Mouse (Mus musculus): ENCODE data around the gene H2-D1.

The H2-D1 gene

DNA sequence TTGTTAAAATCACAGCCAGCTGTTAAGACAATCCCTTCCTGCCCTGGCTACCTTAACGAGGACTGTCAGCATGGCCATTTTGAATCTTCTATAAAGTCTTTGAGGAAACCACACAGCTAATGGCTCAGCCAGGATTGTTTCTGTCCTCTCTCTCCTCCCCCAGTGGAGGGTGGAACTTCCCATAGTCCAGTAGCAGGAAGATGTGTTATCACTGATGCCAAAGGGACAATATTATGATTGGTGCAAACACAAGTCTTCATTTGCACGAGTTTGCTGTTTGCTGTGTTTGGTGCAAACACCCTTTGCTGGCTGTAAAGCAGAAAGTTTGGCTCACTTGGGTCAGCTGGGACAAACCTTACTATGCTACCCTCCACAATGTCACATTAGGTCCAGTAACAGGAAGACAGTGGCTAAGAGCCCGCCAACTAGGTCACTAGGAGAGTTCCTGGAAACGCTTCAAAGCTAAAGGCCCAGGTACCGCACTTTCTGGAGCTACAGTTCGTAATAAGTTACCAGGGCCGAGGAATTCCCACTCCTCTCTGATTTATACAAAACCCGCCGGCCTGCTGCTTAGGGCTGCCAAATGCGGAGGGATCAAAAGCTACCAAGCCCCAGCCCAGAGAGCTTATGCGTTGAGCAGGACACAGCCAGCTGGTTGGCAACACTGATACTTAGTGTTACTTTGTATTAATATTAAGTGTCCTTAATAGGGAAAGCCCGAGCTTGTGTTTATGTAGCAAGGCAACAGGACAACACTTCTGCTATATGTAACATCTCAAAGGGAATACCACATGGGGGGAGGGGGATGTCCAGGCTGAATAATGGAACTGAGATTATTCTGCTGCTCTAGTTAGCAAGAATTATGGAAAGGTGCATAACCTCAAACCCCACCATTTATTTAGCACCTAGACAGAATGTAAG is 21.9 kb upstream of the H2-D1 start:
- no peak for DNase-seq (ENCODE audit: low spot score in 2 of 2)

DNA sequence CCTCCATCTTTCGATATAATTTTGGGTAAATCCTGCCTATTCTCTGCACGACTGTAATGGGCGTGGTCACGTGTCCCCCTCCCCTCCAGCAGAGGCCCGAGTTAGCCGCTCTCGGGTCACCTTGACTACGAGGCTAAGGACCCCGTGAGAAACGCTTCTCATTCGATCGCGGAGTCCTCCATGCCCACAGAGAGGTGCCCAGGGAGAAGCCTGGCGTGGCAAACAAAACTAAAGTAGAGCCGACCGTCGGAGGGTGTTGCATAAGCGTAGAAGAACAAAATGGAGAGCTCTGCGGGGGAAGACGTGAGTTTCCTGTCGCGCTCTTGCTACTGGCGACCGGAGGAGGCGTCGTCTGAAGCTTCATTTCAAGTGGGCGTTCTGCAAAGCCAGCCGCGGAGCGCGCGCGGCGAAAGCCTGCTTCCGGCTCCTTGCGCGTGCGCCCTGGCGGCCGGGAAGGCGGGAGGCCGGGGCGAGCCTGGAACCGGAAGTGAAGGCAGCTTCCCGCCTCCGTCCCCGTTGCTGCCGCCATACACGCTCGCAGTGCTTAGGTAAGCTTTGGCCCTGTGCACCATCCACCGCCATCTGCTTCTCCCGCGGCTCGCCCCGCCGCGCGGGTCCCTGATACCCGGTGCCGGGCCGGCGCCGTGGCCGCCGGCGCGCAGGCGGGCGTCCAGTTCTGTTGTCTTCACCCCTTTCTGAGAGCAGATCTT is 21.1 kb upstream of the H2-D1 start, which contains the start of gene Ddx39b:
Gene Ddx39b, plus strand, starts transcription at position 442 of the 710 bp plus-strand sequence.
- peak; percentile 91 to 94 for DNase-seq (ENCODE audit: low spot score in 2 of 2)

DNA sequence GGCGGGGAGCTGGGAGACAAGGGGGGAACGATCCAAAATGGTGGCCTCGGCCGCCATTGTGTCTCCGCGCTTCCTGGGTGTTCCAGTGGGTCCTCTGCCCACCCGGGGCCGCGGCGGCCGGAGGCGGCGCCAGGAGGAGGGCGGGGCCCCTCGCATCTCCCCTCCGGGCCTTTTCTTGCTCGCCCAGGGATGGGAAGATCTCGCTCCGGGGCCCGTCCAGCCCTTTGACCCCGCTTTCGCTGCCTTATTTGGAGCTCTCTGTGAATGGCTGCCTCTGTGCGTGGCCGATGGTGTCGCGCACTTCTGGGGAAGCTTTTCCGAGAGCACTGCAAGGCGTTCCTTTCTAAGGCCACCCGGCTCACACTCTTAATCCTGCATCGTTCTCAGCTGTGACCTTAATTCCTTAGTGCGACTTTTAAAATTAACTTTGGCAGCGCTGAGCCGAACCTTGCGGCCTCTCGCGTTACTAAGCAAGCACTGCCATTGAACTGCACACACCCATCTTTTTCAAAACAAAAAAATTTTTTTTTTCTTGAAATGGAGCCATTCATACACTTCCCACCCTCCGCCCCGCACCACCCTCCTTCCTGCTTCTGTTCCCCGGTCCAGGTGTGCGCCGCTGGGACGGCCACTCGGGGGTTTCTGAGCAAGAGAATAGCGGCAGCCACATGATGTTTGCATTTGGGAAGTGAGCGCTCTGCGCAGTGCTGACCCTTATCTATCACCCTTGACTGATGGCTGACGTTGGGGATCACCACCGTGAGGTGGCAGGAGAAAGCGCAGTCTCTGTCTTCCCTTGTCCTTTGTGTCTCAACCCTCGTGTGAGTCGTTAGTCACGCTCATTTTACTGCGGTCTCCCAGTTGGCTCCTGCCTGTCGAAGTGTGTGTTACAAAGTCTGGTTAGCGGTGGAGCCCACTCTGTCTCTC is 20.3 kb upstream of the H2-D1 start:
- no peak for DNase-seq (ENCODE audit: low spot score in 2 of 2)

DNA sequence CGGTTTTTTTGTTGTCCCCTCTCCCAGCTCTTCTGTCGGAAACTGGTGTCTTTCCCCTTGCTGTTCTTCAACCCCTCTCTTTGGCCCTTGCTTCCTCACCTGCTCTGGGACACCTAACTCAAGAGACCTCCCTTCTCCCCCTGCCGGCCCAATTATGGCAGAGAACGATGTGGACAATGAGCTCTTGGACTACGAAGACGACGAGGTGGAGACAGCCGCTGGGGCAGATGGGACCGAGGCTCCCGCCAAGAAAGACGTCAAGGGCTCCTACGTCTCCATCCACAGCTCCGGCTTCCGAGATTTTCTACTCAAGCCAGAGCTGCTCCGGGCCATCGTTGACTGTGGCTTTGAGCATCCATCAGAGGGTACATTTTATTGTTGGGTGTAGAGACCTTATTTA is 19.4 kb upstream of the H2-D1 start:
- no peak for DNase-seq (ENCODE audit: low spot score in 2 of 2)

DNA sequence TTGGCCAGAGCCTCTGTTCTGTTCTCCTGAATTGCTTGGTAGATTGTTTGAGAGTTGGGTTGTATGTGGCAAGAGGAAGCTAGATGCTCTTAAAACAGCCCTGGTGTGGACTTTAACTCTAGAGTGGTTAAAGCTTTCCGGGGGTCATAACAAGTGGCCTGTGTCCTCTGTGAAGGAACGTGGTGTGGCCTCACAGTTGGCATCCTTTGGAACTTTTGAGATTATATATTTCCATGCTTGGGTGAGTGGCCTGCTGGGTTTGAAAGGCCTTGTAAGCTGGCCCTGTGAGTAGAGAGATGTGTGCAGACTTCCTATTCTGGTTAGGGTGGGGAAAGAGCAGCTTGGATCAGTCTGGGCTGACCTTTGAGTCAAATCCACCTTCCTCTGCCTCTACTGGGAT is 17.5 kb upstream of the H2-D1 start:
- DNase-seq (ENCODE audit: low spot score in 2 of 2), result no peak

DNA sequence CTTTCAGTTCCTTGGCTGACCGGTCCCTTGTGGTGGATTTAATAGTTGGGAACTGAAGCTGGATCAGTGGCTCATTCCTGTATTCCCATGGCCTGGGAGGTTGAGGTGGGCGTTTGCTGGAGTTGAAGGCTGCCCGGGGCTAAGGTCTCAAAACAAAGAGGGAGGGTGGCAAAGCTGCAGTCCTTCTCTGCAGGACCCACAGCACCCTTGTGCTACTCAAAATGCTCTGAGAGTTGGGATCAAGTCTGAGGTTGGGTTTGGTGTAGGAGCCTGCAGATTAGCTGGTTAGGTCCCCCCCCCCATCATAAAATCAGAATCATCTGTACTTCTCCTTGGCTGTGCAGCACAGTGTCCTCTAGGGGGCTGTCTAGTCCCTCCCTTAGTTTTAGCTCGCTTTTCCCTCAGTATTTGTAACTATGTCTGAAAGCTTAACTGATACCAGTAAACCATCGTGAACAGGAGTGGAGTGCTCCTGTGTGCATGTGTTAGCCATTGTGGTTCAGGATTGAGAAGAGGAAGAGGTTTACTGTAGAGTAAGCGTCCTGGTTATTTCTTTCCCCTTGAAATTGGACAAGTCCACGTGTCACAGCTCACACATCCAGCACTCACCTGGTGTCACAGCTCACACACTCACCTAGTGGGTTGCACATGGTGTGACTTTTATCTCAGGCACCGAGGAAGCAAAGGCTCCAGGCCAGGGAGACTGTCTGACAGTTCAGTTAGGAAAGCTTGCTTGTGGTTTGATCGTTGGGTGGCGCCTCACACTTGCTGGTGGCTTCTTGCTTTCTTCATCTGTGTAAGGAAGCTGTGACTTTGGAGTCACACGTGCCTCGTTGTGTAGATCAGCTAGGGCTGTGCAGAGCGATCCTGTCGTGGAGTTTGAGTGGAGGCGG is 16.6 kb upstream of the H2-D1 start:
- DNase-seq (ENCODE audit: low spot score in 2 of 2), result no peak

DNA sequence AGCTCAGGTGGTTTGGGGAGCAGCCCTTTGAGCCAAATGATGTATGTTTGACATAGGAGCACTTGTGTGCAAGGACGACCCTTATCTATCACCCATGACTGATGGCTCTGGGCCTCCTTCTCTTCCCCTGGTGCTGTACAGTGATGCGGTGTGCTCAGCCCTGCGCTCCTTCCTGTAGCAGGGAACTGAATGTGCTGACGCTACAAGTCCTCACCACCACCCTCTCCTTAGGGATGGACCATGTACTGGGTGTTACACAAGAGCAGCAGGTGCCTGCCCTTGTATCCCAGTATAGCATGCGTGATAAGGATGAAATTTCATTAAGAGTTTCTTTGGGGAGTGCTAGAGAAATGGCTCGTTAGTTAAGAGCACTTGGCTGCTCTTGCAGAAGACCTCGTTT is 15.4 kb upstream of the H2-D1 start:
- no peak for DNase-seq (ENCODE audit: low spot score in 2 of 2)

DNA sequence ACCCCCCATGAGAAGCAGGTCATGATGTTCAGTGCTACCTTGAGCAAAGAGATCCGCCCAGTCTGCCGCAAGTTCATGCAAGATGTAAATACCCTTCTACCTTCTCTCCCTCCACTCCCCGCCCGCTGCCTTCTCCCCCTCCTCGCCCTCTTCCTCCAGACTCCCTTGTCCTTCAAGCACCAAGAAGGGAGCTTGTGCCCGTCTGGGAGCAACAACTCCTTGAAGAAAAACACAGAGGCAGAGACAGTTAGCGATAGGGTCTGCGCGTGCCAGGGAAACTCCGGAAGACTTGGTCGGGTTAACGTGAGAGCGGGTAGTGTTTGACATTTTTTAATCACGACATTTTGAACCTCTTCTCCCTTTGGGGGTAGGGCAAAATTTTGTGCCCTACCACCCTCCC is 13.5 kb upstream of the H2-D1 start:
- no peak for DNase-seq (ENCODE audit: low spot score in 2 of 2)

DNA sequence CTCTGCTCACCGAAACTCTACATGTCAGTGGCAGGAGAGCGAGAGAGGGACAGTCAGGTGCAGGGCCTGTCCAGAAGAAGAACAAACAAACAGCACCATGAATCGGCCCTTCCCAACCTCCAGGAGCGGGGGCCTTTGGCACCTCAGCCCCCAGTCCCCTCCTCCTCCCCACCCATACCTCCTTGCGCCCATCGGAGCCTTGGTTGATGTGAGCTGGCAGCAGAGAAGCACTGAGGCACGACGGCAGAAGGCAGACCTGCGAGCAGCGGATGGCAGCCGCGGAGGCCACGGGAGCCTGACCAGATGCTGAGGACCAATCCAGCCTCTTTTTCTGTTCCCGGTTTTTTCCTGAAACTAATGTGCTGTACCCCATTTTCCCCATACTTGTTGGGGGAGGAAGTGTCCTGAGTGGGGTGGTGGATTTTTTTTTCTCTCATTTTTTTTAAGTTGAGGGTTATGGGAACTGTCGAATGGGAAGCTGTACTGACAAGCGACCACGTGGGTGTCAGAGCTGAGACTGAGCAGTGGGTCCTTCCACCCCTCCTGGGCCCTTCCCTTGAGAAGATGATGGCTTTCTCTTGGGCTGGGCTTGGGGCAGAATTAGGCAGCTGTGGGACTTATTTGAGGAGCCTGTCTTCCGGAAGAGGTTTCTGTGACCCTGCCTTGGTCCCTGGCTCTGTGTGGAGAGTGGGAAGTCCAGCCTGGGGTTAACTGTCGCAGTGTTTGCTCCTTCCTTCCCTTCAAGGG is 12.9 kb upstream of the H2-D1 start:
- no peak for DNase-seq (ENCODE audit: low spot score in 2 of 2)

DNA sequence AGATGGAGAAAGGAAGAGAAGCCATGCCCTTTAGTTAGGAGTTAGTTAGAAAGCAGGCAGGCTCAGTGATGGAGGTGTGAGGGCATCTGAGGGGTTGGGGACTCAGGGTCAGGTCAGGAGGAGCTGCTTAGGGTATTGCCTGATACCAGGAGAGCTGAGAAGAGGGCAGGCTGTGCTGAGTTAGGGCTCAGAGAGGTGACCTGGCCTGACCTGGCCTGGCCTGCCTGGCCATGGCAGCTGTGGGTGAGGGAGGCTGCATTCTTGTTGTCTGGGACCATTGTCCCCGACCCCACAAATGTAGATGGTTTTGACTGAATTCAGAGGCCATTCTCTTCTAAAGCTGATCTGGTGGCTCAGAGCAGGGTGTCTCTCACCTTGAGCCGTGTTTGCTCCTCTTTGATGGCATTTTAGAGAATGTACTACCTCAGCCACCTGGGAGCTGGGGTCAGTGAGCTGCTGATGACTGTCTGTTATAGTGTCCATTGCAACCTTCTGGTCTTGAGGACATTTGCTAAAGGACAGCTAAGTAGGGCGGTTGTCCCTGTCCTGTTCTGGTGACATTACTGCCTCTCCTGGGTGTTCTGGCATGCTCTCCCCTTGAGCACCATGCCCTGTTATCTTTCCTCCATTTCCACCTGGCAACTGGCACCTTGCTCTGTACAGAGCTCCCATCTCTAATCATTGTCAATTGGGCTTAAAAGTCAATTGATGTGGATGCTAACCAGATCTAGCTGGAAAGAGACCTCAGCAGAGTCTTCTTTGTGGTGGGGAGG is 12.0 kb upstream of the H2-D1 start:
- no peak for DNase-seq (ENCODE audit: low spot score in 2 of 2)

DNA sequence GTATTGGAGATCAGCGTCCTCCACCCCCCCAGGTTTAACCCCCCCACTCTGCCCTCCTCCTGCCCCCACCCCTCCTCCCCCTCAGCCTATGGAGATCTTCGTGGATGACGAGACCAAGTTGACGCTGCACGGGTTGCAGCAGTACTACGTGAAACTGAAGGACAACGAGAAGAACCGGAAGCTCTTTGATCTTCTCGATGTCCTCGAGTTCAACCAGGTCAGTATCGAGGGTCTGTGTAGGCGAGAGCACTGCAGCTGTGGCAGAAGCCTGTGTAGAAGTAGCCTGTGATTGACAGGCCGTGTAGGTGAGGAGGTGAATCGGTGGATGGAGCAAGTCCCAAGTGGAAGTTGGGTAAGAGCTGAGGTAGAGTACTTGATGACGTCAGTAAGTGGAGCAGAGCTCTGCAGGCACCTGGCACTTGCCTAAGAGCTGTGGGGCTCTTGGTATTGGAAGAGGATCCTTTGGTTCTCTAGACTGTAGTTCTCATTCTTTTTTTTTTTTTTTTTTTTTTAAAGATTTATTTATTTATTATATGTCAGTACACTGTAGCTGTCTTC is 11.3 kb upstream of the H2-D1 start:
- DNase-seq (ENCODE audit: low spot score in 2 of 2), result no peak

DNA sequence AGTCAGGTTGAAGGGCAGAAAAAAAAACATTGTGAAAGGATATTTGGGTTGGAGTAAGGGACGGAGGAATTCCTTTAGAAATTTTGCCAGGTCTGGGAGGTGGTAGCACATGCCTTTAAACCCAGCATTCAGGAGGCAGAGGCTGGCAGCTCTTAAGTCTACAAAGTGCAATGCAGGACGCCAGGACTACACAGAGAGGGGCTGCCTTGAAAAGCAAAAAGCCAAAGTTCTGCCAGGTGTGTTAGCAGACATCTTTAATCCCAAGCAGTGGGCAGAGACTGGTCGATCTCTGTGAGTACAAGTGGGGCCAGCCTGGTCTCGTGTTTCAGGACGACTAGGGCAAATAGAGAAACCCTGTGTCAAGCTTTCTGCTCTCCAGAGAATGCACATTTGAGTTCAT is 10.5 kb upstream of the H2-D1 start:
- no peak for DNase-seq (ENCODE audit: low spot score in 2 of 2)

DNA sequence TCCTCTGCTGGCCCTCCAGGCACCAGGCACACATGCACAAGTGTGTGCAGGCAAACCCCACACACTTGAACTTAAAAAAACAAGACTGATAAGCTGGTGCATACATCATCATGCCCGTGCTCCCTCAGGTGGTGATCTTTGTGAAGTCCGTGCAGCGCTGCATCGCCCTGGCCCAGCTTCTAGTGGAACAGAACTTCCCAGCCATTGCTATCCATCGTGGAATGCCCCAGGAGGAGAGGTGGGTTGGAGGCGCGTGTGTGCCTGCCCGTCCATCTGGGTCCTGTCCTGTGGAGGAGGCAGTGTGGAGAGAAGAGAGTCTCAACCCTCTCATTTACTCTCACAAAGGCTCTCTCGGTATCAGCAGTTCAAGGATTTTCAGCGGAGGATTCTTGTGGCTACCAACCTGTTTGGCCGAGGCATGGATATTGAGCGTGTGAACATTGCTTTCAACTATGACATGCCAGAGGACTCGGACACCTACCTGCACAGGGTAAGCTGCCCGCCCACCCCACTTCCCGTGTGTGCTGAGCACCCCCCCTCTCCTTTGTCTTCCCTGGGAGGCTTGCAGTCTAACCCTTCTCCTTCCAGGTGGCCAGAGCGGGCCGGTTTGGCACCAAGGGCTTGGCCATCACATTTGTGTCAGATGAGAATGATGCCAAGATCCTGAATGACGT is 9.8 kb upstream of the H2-D1 start:
- DNase-seq (ENCODE audit: low spot score in 2 of 2), result no peak

DNA sequence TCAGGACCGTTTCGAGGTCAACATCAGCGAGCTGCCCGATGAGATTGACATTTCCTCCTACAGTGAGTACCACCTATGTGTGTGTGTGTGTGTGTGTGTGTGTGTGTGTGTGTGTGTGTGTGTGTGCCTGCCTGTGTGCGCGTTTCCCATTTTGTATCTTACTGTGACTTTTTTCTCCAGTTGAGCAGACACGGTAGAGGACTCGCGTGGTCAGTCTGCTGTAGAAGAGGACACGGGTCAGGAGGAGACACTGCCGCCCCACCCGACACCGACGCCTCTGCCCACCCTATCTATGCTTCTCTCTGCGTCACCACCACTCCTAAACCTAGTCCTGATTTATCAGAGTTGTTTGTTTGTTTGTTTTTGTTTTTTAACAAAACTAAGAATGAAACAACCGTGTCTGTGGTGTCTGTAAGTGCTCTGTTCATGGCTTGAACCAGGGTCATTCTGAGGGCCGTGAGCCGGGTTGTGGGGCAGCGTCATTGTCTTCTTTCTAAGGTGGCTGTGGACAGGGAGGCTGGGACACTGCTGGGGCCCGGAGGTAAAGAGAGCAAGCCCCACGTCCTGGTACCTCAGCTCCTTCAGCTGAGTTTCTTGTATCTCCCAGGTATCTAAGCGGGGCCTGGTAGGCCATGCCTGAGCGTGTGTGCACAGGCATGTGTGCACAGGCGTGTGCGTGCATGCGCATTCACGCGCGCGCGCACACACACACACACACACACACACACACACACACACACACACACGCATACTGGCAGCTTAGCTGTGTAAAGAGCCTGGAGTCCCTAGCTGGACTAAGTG is 9.0 kb upstream of the H2-D1 start:
- DNase-seq (ENCODE audit: low spot score in 2 of 2), result no peak

DNA sequence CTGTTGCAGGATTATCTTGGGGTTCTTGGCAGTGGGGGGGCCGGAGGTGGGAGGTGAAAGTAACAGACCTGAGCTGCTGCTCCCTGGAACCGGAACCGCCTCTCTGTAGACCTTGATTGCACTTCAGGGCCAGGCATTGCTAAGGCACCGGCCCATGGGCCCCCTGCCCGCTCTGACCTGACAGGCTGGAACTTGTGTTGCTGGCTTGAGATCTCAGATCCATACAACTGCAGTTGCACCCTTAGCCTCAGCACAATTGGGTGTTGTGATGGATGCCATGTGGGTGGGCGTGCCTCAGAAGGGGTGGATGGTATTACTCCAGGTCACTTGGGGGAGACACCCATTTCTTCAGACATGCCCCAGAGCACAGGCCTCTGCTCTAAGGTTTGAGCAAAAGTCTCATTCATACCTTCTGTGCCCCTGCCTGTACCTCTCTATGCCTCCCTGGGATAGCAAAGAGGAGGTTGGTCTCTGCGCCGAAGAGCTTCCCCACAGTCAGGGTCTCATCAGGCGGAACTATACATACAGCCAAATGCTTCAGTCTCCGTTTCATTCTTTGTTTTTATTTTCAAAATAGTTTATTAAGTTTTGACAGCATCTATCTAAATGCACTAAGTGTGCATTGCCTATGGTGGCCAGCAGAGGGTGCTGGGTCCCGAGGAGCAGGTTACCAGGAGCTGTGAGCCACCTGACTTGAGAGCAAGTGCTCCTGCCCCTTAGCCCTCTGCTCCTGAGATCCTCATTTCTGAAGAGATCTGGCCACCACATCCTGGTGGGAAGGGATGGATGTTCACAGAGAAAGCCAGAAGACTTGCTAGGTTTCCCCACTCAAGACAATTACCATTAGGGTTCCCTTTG is 8.1 kb upstream of the H2-D1 start:
- no peak for DNase-seq (ENCODE audit: low spot score in 2 of 2)

DNA sequence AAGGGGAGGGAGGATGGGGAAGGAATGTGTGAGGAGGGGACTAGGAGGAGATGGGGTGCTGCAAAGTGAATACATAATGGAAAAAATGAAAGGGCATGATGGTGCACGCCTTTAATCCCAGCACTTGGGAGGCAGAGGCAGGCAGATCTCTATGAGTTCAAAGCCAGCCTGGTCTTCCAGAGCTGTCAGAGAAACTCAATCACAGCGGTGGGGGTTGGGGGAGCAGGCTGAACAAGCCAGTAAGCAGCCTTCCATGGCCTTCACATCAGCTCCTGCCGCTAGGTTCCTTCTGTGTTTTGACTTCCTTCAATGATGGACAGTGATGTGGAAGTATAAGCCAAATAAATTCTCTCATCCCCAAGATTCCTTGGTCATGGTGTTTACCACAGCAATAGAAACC is 7.2 kb upstream of the H2-D1 start:
- no peak for DNase-seq (ENCODE audit: low spot score in 2 of 2)

DNA sequence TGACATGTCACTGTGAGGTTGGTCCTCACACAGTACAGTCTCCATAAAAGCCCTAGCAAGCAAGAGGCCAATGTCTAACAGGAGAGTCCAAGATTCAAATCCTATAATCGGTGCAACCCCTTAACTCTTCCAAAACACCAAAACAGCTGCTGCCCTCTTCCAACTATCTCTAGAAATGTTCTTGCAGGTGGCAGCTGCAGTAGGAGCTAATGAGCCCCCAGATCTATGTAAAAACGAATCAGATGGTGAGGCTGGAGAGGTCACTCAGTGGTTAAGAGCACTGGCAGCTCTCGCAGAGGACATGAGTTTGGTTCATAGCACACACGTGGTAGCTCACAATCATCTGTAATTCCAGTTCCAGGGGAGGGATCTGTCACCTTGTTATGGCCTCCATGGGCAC is 6.8 kb upstream of the H2-D1 start:
- DNase-seq (ENCODE audit: low spot score in 2 of 2), result no peak

Data from urinary bladder, adult 18-20 months (tissue).